Comparison of ENCODE assay signal across 15 mouse cellular contexts in genomic region chr3:86768553-86768952, GRCm38 (mm10).
DNase-seq lines count a peak whose midpoint lies in the region; ATAC-seq and TF ChIP-seq lines count a peak whose summit lies in the region.
"Had no signal": no experiment of that assay in that cellular context is flagged by ENCODE, and none has a peak within 500 bp of the region (broad histone marks: within the 10 kb centered on the region; RNA-seq: fewer than 3 reads in every experiment).

No protein-coding gene starts in this region.

- no peaks in the 10 kb centered on the region for H3K27me3 ChIP-seq in heart, embryonic 10.5 days (ENCODE audit: insufficient read depth, poor library complexity, severe bottlenecking)
- H3K27me3 ChIP-seq in intestine, embryonic 16.5 days (replicated peaks; ENCODE audit: control insufficient read depth, insufficient read depth, low read length) = no peaks in the 10 kb centered on the region
- H3K27me3 ChIP-seq in midbrain, embryonic 14.5 days (ENCODE audit: control insufficient read depth, insufficient read depth, low read length) = no peaks in the 10 kb centered on the region
- H3K27me3 ChIP-seq in cerebellum, adult 2 months (ENCODE audit: control insufficient read depth, insufficient read depth, low read length) = no peaks in the 10 kb centered on the region
- H3K27me3 ChIP-seq: heart, embryonic 15.5 days had no signal

- no peaks in the 10 kb centered on the region for H3K9me3 ChIP-seq in heart, embryonic 10.5 days
- H3K9me3 ChIP-seq in intestine, embryonic 16.5 days (ENCODE audit: control insufficient read depth, low read length) = no peaks in the 10 kb centered on the region; the same call in 1 of the 2 replicates
- no peaks in the 10 kb centered on the region for H3K9me3 ChIP-seq in midbrain, embryonic 14.5 days (ENCODE audit: control insufficient read depth, low read length)
- H3K9me3 ChIP-seq: forebrain, embryonic 10.5 days; heart, embryonic 15.5 days had no signal

- TF ChIP-seq POLR2A in cerebellum, adult 2 months (IDR thresholded peaks at IDR 0.05; ENCODE audit: borderline replicate concordance, insufficient read depth, low read length) = no peak

- no peak overlapping the region for H3K27ac ChIP-seq in heart, embryonic 10.5 days
- 0 out of 2 replicates have a peak overlapping the region, but pooled peaks have one; percentile 19 for H3K27ac ChIP-seq in intestine, embryonic 16.5 days (ENCODE audit: low read length)
- H3K27ac ChIP-seq in midbrain, embryonic 14.5 days (replicated peaks; ENCODE audit: low read depth, low read length) = 0 out of 2 replicates have a peak overlapping the region, but pooled peaks have one; percentile 20
- no peak overlapping the region for H3K27ac ChIP-seq in cerebellum, adult 2 months (ENCODE audit: insufficient read depth, low read length)
- H3K27ac ChIP-seq: heart, embryonic 15.5 days; stomach, postnatal 0 days had no signal

- TF ChIP-seq CTCF in cerebellum, adult 2 months (IDR thresholded peaks at IDR 0.05; ENCODE audit: borderline replicate concordance, insufficient read depth, low read depth, low read length) = no peak

- H3K4me2 ChIP-seq in intestine, embryonic 16.5 days (ENCODE audit: low read depth, low read length) = peak overlapping the region; percentile 1; the same call in 1 of the 2 replicates
- H3K4me2 ChIP-seq in midbrain, embryonic 14.5 days (ENCODE audit: low read length) = no peak overlapping the region
- H3K4me2 ChIP-seq: heart, embryonic 15.5 days had no signal

- no peak overlapping the region for H3K9ac ChIP-seq in intestine, embryonic 16.5 days (ENCODE audit: low read depth, low read length)
- no peak overlapping the region for H3K9ac ChIP-seq in midbrain, embryonic 14.5 days (replicated peaks; ENCODE audit: low read length)
- H3K9ac ChIP-seq: heart, embryonic 15.5 days had no signal

- intact Hi-C loops in left cerebral cortex, postnatal 14 days (cut with DNase I) = loop anchor here (10.0 kb wide), 3 partner anchors 234 to 504 kb away; no protein-coding TSS in a partner anchor

- 0 out of 2 replicates have a peak, but pooled peaks have one; percentile 26 for ATAC-seq in intestine, embryonic 16.5 days
- ATAC-seq in midbrain, embryonic 14.5 days (ENCODE audit: low FRiP score, low TSS enrichment) = no peak
- ATAC-seq: hindbrain, postnatal 0 days had no signal

- H3K4me1 ChIP-seq in heart, embryonic 10.5 days = peaks cover 14% of the 10 kb centered on the region
- H3K4me1 ChIP-seq in intestine, embryonic 16.5 days (ENCODE audit: control insufficient read depth, insufficient read depth, low read length) = peaks cover 4% of the 10 kb centered on the region; the same call in 1 of the 2 replicates
- peaks cover 10% of the 10 kb centered on the region for H3K4me1 ChIP-seq in midbrain, embryonic 14.5 days (ENCODE audit: control insufficient read depth, insufficient read depth, low read length)
- no peaks in the 10 kb centered on the region for H3K4me1 ChIP-seq in cerebellum, adult 2 months (ENCODE audit: control insufficient read depth, insufficient read depth, low read length)

- 34% methylated on average over 8 of the region's 8 CpGs for WGBS in heart, embryonic 10.5 days
- 37% methylated on average over 8 of the region's 8 CpGs for WGBS in intestine, embryonic 16.5 days
- WGBS in midbrain, embryonic 14.5 days = 6% methylated on average over 8 of the region's 8 CpGs
- WGBS in cerebellum, adult 2 months = 50% methylated on average over 8 of the region's 8 CpGs

- H3K36me3 ChIP-seq in heart, embryonic 10.5 days = no peaks in the 10 kb centered on the region
- H3K36me3 ChIP-seq in intestine, embryonic 16.5 days (ENCODE audit: control insufficient read depth, insufficient read depth, low read length) = no peaks in the 10 kb centered on the region
- H3K36me3 ChIP-seq in midbrain, embryonic 14.5 days (ENCODE audit: control insufficient read depth, insufficient read depth, low read length) = no peaks in the 10 kb centered on the region
- H3K36me3 ChIP-seq: forebrain, embryonic 10.5 days; heart, embryonic 15.5 days had no signal

- no peak overlapping the region for H3K4me3 ChIP-seq in heart, embryonic 10.5 days
- no peak overlapping the region for H3K4me3 ChIP-seq in intestine, embryonic 16.5 days (ENCODE audit: low read length)
- no peak overlapping the region for H3K4me3 ChIP-seq in midbrain, embryonic 14.5 days (replicated peaks; ENCODE audit: low read depth, low read length)
- H3K4me3 ChIP-seq in cerebellum, adult 2 months (replicated peaks; ENCODE audit: insufficient read depth, low read depth, low read length) = no peak overlapping the region
- H3K4me3 ChIP-seq: forebrain, embryonic 10.5 days; heart, embryonic 15.5 days had no signal

- DNase-seq in heart, adult 11 months = peak; percentile 44
- DNase-seq in heart, embryonic 10.5 days (ENCODE audit: low spot score) = no peak
- peak; percentile 72 for DNase-seq in embryo, embryonic 10.5 days (ENCODE audit: low spot score)
- DNase-seq in midbrain, embryonic 14.5 days = peak; percentile 52
- DNase-seq in cerebellum, adult 2 months = no peak
- DNase-seq in thymus, postnatal 4 days = no peak
- DNase-seq in left cerebral cortex, postnatal 14 days (ENCODE audit: low spot score in 2 of 2) = no peak
- DNase-seq: cerebellum, postnatal 14 days; lung, adult 2 months; right cerebral cortex, postnatal 4 days had no signal

Comparison
In these comparisons a context has a peak if more than half of its experiments do, and no peak if none do; other contexts are left out.
1. DNase-seq: peak in heart, adult 11 months (single experiment), embryo, embryonic 10.5 days (single experiment) and midbrain, embryonic 14.5 days (single experiment); none in heart, embryonic 10.5 days (single experiment), cerebellum, adult 2 months (0 of 2), thymus, postnatal 4 days (single experiment) and left cerebral cortex, postnatal 14 days (0 of 2).
2. H3K27ac ChIP-seq: peak in intestine, embryonic 16.5 days (single experiment) and midbrain, embryonic 14.5 days (single experiment); none in heart, embryonic 10.5 days (single experiment) and cerebellum, adult 2 months (single experiment).